Mouse (Mus musculus) ES-E14 (cell line): ENCODE measurements around the gene Rgs6. TPM values are rescaled to one million over a fixed set of nuclear protein-coding genes. Genes with fewer than 3 reads are reported as not detected.

Experiments used
- DNase-seq: peaks from one replicate; pipeline ENCODE4 v3.0.0-alpha.2; 2013; ENCODE audit warnings: low read depth, low spot score
- H3K27ac ChIP-seq: 2 replicates; pipeline ENCODE4 v1.5.1; 2012; ENCODE audit warnings: low read depth, mild to moderate bottlenecking, low read length, moderate library complexity, mixed read lengths; ENCODE audit not compliant: poor library complexity, insufficient read depth, severe bottlenecking
- H3K36me3 ChIP-seq: 2 replicates; pipeline ENCODE4 v1.6.1; 2012; ENCODE audit warnings: mild to moderate bottlenecking, low read length, moderate library complexity, mixed read lengths; ENCODE audit not compliant: control insufficient read depth, poor library complexity, insufficient read depth, severe bottlenecking
- H3K4me1 ChIP-seq, 2 experiments: fragments of 150-350 bp in 1 of 2; sonication (generic) in 1 of 2; 2 replicates each; pipeline ENCODE4 v1.6.1; 2012; ENCODE audit warnings: low read length in 2 of 2, mild to moderate bottlenecking in 1 of 2, mixed read lengths in 1 of 2; ENCODE audit not compliant: control insufficient read depth in 2 of 2, insufficient read depth in 2 of 2, poor library complexity in 1 of 2
- H3K4me3 ChIP-seq, 2 experiments: fragments of 150-350 bp in 1 of 2; sonication (generic) in 1 of 2; 2 replicates each; pipeline ENCODE4 v1.5.1; 2012; ENCODE audit warnings: low read length in 2 of 2, low read depth in 1 of 2, mild to moderate bottlenecking in 1 of 2, mixed read lengths in 1 of 2; ENCODE audit not compliant: insufficient read depth in 1 of 2, poor library complexity in 1 of 2, severe bottlenecking in 1 of 2
- H3K9ac ChIP-seq: 2 replicates; pipeline ENCODE4 v1.6.1; 2012; ENCODE audit warnings: low read depth, mild to moderate bottlenecking, low read length, mixed read lengths; ENCODE audit not compliant: poor library complexity, insufficient read depth, severe bottlenecking
- H3K9me3 ChIP-seq: fragments of 150-350 bp; sonication (generic); 2 replicates; pipeline ENCODE4 v1.6.1; 2012; ENCODE audit warnings: low read depth, mild to moderate bottlenecking, low read length; ENCODE audit not compliant: control insufficient read depth, insufficient read depth
- CHD2 ChIP-seq: IDR thresholded peaks from 2 replicates; pipeline ENCODE4 v1.6.1; 2014; ENCODE audit warnings: mild to moderate bottlenecking, low read depth, low read length, inconsistent platforms
- HCFC1 ChIP-seq: IDR thresholded peaks from 2 replicates; pipeline ENCODE4 v1.6.1; 2012; ENCODE audit warnings: low read length, inconsistent platforms, borderline replicate concordance; ENCODE audit not compliant: insufficient read depth
- MAFK ChIP-seq: IDR thresholded peaks from 2 replicates; pipeline ENCODE4 v1.6.1; 2014; ENCODE audit warnings: mild to moderate bottlenecking, low read depth, low read length, inconsistent platforms; ENCODE audit not compliant: insufficient read depth
- ZC3H11A ChIP-seq: IDR thresholded peaks from 2 replicates; pipeline ENCODE4 v1.6.1; 2012; ENCODE audit warnings: low read depth, mild to moderate bottlenecking, inconsistent platforms, low read length, borderline replicate concordance
- ZNF384 ChIP-seq: IDR thresholded peaks from 2 replicates; pipeline ENCODE4 v1.6.1; 2012; ENCODE audit warnings: low read depth, low read length, inconsistent platforms
- in situ Hi-C, 2 experiments: fragments of 600-800 bp; cut with MboI; formaldehyde crosslinking; loops; one replicate each; pipeline ENCODE4 v1.15.1; 2025; ENCODE audit warnings: low sequenced_read_pairs in 2 of 2, inconsistent platforms in 1 of 2; ENCODE audit not compliant: unreplicated experiment in 2 of 2
- total RNA-seq: library from RNA; depleted of rRNA; stranded (reverse); fragments of 300-350 nt; gene quantifications from 2 replicates; pipeline ENCODE4 v1.2.3, GENCODE M21; 2012

Gene Rgs6
- total RNA-seq, 1 experiment = 0.49 TPM

DNA sequence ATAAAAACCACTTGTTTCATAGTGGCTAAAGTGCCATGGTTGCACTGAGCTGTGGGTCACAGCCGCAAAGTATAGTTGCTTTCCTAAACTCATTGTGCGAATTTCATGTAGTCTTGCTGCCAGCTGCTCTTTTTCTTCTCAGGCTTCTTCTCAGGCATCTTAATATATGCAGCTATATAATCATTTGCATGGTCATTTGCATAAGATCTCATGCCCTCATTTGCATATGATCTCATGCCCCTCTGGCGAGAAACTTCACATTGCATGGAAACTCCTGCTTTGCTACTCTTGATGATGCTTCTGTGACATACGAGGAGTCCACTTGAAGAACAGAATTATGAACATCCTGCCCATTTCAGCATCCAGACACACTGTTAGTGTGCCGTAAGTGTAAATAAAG is 266.8 kb downstream of the Rgs6 start:
- in situ Hi-C loops = no loop called here
- Histone ChIP-seq H3K27ac (no peak overlapping the region), H3K4me1 (no peaks in the 10 kb centered on the region), H3K36me3 (no peaks in the 10 kb centered on the region), H3K9me3 (no peaks in the 10 kb centered on the region), H3K9ac (no peak overlapping the region), H3K4me3 (no peak overlapping the region)
- TF ChIP-seq HCFC1 (no peak), ZC3H11A (no peak), ZNF384 (no peak), MAFK (no peak), CHD2 (no peak)
- DNase-seq = no peak

DNA sequence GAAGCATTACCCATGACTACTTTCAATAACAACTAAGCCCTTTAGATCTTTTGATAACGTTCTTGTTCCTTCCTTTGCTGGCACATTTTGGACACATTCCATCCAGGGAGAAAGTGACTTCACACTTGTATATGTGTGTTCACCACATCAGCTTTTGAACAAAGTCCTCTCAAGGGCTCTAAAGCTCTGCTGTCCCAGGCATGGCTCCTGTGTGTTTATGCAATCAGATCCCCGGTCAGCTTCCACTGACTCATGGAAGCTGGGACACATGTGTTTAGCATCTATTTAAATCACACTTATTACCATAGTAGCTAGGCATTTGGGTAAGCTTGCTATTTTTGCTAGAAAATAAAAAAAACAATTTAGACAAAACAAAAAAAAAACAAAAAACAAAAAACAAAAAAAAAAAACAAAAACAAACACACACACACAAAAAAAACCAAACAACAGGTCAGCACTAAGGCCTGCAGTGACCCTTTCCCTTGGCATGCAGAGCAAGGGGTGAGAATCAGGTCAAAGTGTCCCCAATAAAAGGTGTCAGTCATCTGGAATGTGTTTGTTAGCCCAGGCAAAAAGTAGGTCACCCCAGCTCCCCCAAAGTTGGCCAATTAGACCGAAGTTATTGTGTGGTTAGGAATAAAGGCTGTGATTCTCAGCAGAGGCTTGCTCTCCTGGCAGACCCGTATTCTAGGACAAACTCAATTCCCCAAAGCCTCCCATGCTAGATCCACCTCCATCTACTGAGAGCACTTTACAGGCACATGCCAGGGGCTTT is 267.4 kb downstream of the Rgs6 start:
- H3K4me1 ChIP-seq = no peaks in the 10 kb centered on the region
- H3K27ac ChIP-seq = no peak overlapping the region
- DNase-seq = no peak
- H3K4me3 ChIP-seq = no peak overlapping the region
- H3K9me3 ChIP-seq = no peaks in the 10 kb centered on the region
- H3K9ac ChIP-seq = no peak overlapping the region
- in situ Hi-C loops = no loop called here
- no peaks in the 10 kb centered on the region for H3K36me3 ChIP-seq
- TF ChIP-seq HCFC1 (no peak), CHD2 (no peak), ZC3H11A (no peak), MAFK (no peak), ZNF384 (no peak)

DNA sequence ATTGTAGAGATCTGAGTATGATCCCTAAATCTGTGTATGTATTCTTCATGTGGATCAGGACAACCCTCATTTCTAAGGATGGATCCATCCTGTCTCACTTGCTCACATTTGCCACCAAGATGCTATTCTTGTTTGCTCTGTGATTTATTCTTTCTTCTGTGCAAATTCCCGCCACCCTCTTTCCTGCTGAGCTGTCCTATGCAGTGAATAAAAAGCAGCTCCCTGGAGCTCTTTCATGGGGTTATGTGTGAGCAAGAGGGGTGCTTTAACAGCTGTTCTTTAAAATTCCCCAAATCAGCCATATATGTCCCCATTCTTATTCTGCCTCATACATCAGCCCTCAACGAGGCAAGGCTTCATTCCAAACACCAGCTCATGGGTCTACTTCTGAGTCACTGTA is 277.6 kb downstream of the Rgs6 start:
- Histone ChIP-seq H3K4me3 (no peak overlapping the region), H3K9ac (no peak overlapping the region), H3K4me1 (no peaks in the 10 kb centered on the region), H3K27ac (no peak overlapping the region), H3K36me3 (no peaks in the 10 kb centered on the region), H3K9me3 (no peaks in the 10 kb centered on the region)
- in situ Hi-C loops = no loop called here
- TF ChIP-seq ZC3H11A (no peak), ZNF384 (no peak), MAFK (no peak), HCFC1 (no peak), CHD2 (no peak)
- DNase-seq = no peak

DNA sequence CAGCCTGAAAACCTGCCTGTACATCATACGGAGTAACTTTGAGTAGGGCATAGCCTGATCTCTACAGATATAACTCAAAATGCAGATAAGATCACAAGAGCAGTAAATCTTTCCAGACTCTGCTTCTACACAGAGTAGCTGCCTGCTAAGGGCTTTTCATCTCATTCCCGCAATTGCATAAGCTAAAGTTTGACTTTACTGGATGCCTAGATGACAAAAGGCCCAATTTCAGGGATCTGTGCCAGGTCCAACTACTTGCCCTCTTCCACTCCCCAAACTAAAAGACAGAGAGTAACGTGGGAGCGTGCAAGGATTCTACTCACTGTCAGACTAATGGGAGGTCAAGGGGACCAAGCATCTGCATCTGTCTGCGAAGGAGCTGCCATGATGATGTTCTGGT is 292.6 kb downstream of the Rgs6 start:
- Histone ChIP-seq H3K27ac (no peak overlapping the region), H3K9ac (no peak overlapping the region), H3K4me3 (no peak overlapping the region), H3K4me1 (no peaks in the 10 kb centered on the region), H3K36me3 (no peaks in the 10 kb centered on the region), H3K9me3 (no peaks in the 10 kb centered on the region)
- in situ Hi-C loops = no loop called here
- no peak for DNase-seq
- no peak for TF ChIP-seq CHD2
- TF ChIP-seq ZNF384 = no peak
- no peak for TF ChIP-seq ZC3H11A
- no peak for TF ChIP-seq HCFC1
- TF ChIP-seq MAFK = no peak

DNA sequence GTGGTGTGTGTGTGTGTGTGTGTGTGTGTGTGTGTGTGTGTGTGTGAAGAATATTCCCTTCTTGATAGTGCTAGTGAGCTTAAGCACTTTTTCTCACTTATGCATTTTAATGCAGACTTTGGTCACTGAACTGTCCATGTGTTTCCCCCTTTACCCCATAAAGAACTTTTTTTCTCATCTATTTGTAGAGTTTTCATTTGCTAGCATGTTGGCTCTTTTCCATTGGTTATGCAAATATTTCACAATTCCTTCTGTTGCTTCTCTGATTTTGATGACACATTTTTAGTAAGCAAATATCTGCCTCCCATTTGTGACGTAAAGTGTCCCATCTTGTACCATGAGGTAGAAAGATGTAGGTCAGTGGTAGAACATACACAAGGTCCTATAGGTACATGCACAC is 295.0 kb downstream of the Rgs6 start:
- no peak overlapping the region for H3K9ac ChIP-seq
- no peak overlapping the region for H3K27ac ChIP-seq
- H3K4me1 ChIP-seq = no peaks in the 10 kb centered on the region
- no peaks in the 10 kb centered on the region for H3K9me3 ChIP-seq
- no peaks in the 10 kb centered on the region for H3K36me3 ChIP-seq
- no peak for TF ChIP-seq MAFK
- no peak for TF ChIP-seq HCFC1
- TF ChIP-seq ZC3H11A = no peak
- TF ChIP-seq ZNF384 = no peak
- no peak for DNase-seq
- no peak overlapping the region for H3K4me3 ChIP-seq
- in situ Hi-C loops = no loop called here
